Mouse (Mus musculus): ENCODE results near the gene Gm9780. TPM values are rescaled to one million over a fixed set of nuclear protein-coding genes. Genes with fewer than 3 reads are reported as not detected.
A peak's percentile ranks its signal among the peaks of the same experiment; 100 is the strongest.
"Not testable (repeated sequence)": the region's sequence is repeated elsewhere in the genome, so short reads cannot be mapped to it uniquely, and the experiment has no call there.

Gm9780 gene
- polyA plus RNA-seq (2017; shearing (Covaris generic)) = not detected

GRCm38 (mm10) chr14:26042611-26043010 lies at the start of gene Gm9780:
TSS of gene Gm9780 (minus strand) at chr14:26042711.
- not testable (repeated sequence) for ATAC-seq

GRCm38 (mm10) chr14:26081997-26082396 lies 39.5 kb upstream of the Gm9780 start, which contains the start of gene Cphx3:
TSS of gene Cphx3 (plus strand) at chr14:26082297.
- ATAC-seq = not testable (repeated sequence)

GRCm38 (mm10) chr14:26081216-26081615 lies 38.7 kb upstream of the Gm9780 start, which contains the start of gene Cphx2:
TSS of gene Cphx2 (plus strand) at chr14:26081516.
- not testable (repeated sequence) for ATAC-seq

- ATAC-seq = not testable (repeated sequence)
These were observed 34.3 kb upstream of the Gm9780 start for GRCm38 (mm10) chr14:26076620-26077390.

GRCm38 (mm10) chr14:26067325-26067633 lies 24.8 kb upstream of the Gm9780 start, which contains the start of gene Tmem254c:
TSS of gene Tmem254c (minus strand) at chr14:26067355.
- peak; percentile 81 for ATAC-seq

GRCm38 (mm10) chr14:26066574-26067324 lies 24.2 kb upstream of the Gm9780 start:
- peak; percentile 51 for ATAC-seq

- ATAC-seq = not testable (repeated sequence)
These were observed 16.9 kb upstream of the Gm9780 start for GRCm38 (mm10) chr14:26059362-26059761.

GRCm38 (mm10) chr14:26058184-26058583 lies 15.7 kb upstream of the Gm9780 start:
- not testable (repeated sequence) for ATAC-seq

- not testable (repeated sequence) for ATAC-seq
These were observed 6.3 kb upstream of the Gm9780 start for GRCm38 (mm10) chr14:26048767-26049166.

- not testable (repeated sequence) for ATAC-seq
These were observed 4.5 kb upstream of the Gm9780 start for GRCm38 (mm10) chr14:26047026-26047425.

- ATAC-seq = not testable (repeated sequence)
These were observed 2.5 kb upstream of the Gm9780 start for GRCm38 (mm10) chr14:26045007-26045406.

- not testable (repeated sequence) for ATAC-seq
These were observed 7.1 kb downstream of the Gm9780 start for GRCm38 (mm10) chr14:26035439-26035838.

GRCm38 (mm10) chr14:26034364-26034763 lies 8.1 kb downstream of the Gm9780 start:
- not testable (repeated sequence) for ATAC-seq

GRCm38 (mm10) chr14:26025653-26026052 lies 16.9 kb downstream of the Gm9780 start:
- ATAC-seq = not testable (repeated sequence)

GRCm38 (mm10) chr14:26022831-26023230 lies 19.7 kb downstream of the Gm9780 start:
- not testable (repeated sequence) for ATAC-seq

- not testable (repeated sequence) for ATAC-seq
These were observed 21.0 kb downstream of the Gm9780 start for GRCm38 (mm10) chr14:26021555-26021954.

GRCm38 (mm10) chr14:26016414-26016813 lies 26.1 kb downstream of the Gm9780 start:
- not testable (repeated sequence) for ATAC-seq

GRCm38 (mm10) chr14:26007462-26007861 lies 35.0 kb downstream of the Gm9780 start:
- not testable (repeated sequence) for ATAC-seq

- not testable (repeated sequence) for ATAC-seq
These were observed 60.6 kb downstream of the Gm9780 start for GRCm38 (mm10) chr14:25981880-25982279.

GRCm38 (mm10) chr14:25979242-25979941 lies 63.1 kb downstream of the Gm9780 start:
- ATAC-seq = not testable (repeated sequence)

- ATAC-seq = not testable (repeated sequence)
These were observed 63.9 kb downstream of the Gm9780 start, which contains the start of gene Duxbl1 for GRCm38 (mm10) chr14:25978371-25979241. TSS of gene Duxbl1 (plus strand) at chr14:25978577.

Data from activated CD4-positive, CD25-positive, alpha-beta regulatory T cell, adult 4 months (primary cell).